Mouse (Mus musculus) layer of hippocampus, postnatal 14 days (tissue): ENCODE results near the gene Lmnb2. TPM values are rescaled to one million over a fixed set of nuclear protein-coding genes. Genes with fewer than 3 reads are reported as not detected.

Experiments
- DNase-seq, 2 experiments: peaks; one replicate each; pipeline ENCODE4 v3.0.0; 2021 to 2022; ENCODE audit warnings: low spot score in 2 of 2, mixed read lengths in 1 of 2
- total RNA-seq, 2 experiments: library from RNA; stranded (reverse); gene quantifications; 2 replicates each; pipeline ENCODE4 v1.2.3; 2021

Lmnb2 gene
- total RNA-seq, 2 experiments from 2014 or later = 18.2 to 21.5 TPM

- DNase-seq = no peak
Observed at GRCm38 (mm10) chr10:80946684-80947437, 28.8 kb upstream of the Lmnb2 start.

- DNase-seq = no peak
Observed at GRCm38 (mm10) chr10:80944231-80944630, 26.2 kb upstream of the Lmnb2 start.

- DNase-seq = no peak
Observed at GRCm38 (mm10) chr10:80943701-80944100, 25.7 kb upstream of the Lmnb2 start.

- no peak for DNase-seq
Observed at GRCm38 (mm10) chr10:80942919-80943318, 24.9 kb upstream of the Lmnb2 start.

- DNase-seq = no peak
Observed at GRCm38 (mm10) chr10:80940988-80941347, 22.9 kb upstream of the Lmnb2 start.

- DNase-seq = no peak
Observed at GRCm38 (mm10) chr10:80940320-80940987, 22.4 kb upstream of the Lmnb2 start.

- peak; percentile 69 to 73 for DNase-seq
Observed at GRCm38 (mm10) chr10:80939671-80940070, 21.6 kb upstream of the Lmnb2 start.

GRCm38 (mm10) chr10:80938831-80939550, 20.9 kb upstream of the Lmnb2 start:
- no peak for DNase-seq

- DNase-seq = no peak
Observed at GRCm38 (mm10) chr10:80937646-80938045, 19.6 kb upstream of the Lmnb2 start.

- no peak for DNase-seq
Observed at GRCm38 (mm10) chr10:80936810-80937164, 18.7 kb upstream of the Lmnb2 start.

- peak; percentile 54 to 65 for DNase-seq
Observed at GRCm38 (mm10) chr10:80936135-80936809, 18.2 kb upstream of the Lmnb2 start.

- no peak for DNase-seq
Observed at GRCm38 (mm10) chr10:80935698-80936097, 17.7 kb upstream of the Lmnb2 start.

- DNase-seq = no peak
Observed at GRCm38 (mm10) chr10:80935241-80935640, 17.2 kb upstream of the Lmnb2 start.

- no peak for DNase-seq
Observed at GRCm38 (mm10) chr10:80934136-80934985, 16.3 kb upstream of the Lmnb2 start.

GRCm38 (mm10) chr10:80933421-80933979, 15.5 kb upstream of the Lmnb2 start:
- no peak for DNase-seq

- no peak for DNase-seq
Observed at GRCm38 (mm10) chr10:80932700-80933420, 14.8 kb upstream of the Lmnb2 start.

GRCm38 (mm10) chr10:80932206-80932605, 14.2 kb upstream of the Lmnb2 start:
- DNase-seq = no peak

GRCm38 (mm10) chr10:80931695-80932094, 13.7 kb upstream of the Lmnb2 start:
- no peak for DNase-seq

- DNase-seq = no peak
Observed at GRCm38 (mm10) chr10:80931153-80931671, 13.2 kb upstream of the Lmnb2 start.
